Mouse (Mus musculus) ES-Bruce4 (cell line): ENCODE data around the gene Thada.

Experiments
- CTCF ChIP-seq: IDR thresholded peaks from one replicate; pipeline ENCODE4 v1.8.1; 2011; ENCODE audit warnings: low read depth, low read length
- POLR2A ChIP-seq: IDR thresholded peaks from one replicate; pipeline ENCODE4 v1.8.1; 2011; ENCODE audit warnings: low read length; ENCODE audit not compliant: insufficient read depth

DNA sequence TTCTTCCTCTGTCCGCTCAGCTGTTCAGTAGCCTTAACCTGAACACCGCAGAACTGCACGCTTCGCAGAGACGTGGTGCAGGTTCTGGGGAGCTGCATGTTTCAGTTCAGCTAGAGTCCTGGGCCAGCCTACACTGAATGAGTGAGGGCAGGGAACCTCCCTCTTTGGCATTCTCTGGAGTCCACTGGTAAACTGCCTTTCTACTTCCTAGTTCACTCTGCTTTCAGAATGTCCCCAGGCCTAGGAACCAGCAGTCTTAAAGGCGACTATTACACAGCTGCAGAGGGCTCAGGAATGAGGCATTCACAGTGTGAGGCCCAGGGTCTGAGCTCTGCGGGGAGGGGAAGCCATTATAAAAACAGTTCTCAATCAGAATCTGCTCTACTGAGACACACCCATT lies 262.7 kb downstream of the Thada start:
- TF ChIP-seq POLR2A (no peak), CTCF (no peak)
